Mouse (Mus musculus): ENCODE data around the gene Hdac4. TPM values are rescaled to one million over a fixed set of nuclear protein-coding genes. Genes with fewer than 3 reads are reported as not detected.

The Hdac4 gene
- polyA plus RNA-seq, 1 experiment from 2014 or later = 21.2 TPM

- Histone ChIP-seq H3K9ac (ENCODE audit: low read depth, low read length) (no peak overlapping the region), H3K4me3 (ENCODE audit: low read depth, low read length) (no peak overlapping the region), H3K27me3 (ENCODE audit: control insufficient read depth, insufficient read depth, low read length) (no peaks in the 10 kb centered on the region), H3K27ac (ENCODE audit: low read depth, low read length) (no peak overlapping the region), H3K4me1 (replicated peaks; ENCODE audit: control insufficient read depth, insufficient read depth, low read length) (no peaks in the 10 kb centered on the region), H3K36me3 (ENCODE audit: control insufficient read depth, insufficient read depth, low read length) (peaks cover 5% of the 10 kb centered on the region; the same call in 1 of the 2 replicates), H3K4me2 (replicated peaks; ENCODE audit: low read depth, low read length) (no peak overlapping the region), H3K9me3 (ENCODE audit: control insufficient read depth, low read length) (no peaks in the 10 kb centered on the region)
- no peak for DNase-seq (ENCODE audit: low spot score)
- no peak for ATAC-seq (ENCODE audit: low FRiP score)
- WGBS = 73% methylated on average over 5 of the region's 5 CpGs
Measured at GRCm38 (mm10) chr1:91990852-91991251, 204.6 kb downstream of the Hdac4 start.

- Histone ChIP-seq H3K4me1 (replicated peaks; ENCODE audit: control insufficient read depth, insufficient read depth, low read length) (no peaks in the 10 kb centered on the region), H3K4me3 (ENCODE audit: low read depth, low read length) (no peak overlapping the region), H3K36me3 (ENCODE audit: control insufficient read depth, insufficient read depth, low read length) (peaks cover 10% of the 10 kb centered on the region; the same call in 1 of the 2 replicates), H3K27ac (ENCODE audit: low read depth, low read length) (no peak overlapping the region), H3K4me2 (replicated peaks; ENCODE audit: low read depth, low read length) (no peak overlapping the region), H3K9me3 (ENCODE audit: control insufficient read depth, low read length) (no peaks in the 10 kb centered on the region), H3K27me3 (ENCODE audit: control insufficient read depth, insufficient read depth, low read length) (no peaks in the 10 kb centered on the region), H3K9ac (ENCODE audit: low read depth, low read length) (no peak overlapping the region)
- no peak for DNase-seq (ENCODE audit: low spot score)
- no peak for ATAC-seq (ENCODE audit: low FRiP score)
- 97% methylated on average over 1 of the region's 1 CpGs for WGBS
Measured at GRCm38 (mm10) chr1:91988866-91989265, 206.6 kb downstream of the Hdac4 start.

DNA sequence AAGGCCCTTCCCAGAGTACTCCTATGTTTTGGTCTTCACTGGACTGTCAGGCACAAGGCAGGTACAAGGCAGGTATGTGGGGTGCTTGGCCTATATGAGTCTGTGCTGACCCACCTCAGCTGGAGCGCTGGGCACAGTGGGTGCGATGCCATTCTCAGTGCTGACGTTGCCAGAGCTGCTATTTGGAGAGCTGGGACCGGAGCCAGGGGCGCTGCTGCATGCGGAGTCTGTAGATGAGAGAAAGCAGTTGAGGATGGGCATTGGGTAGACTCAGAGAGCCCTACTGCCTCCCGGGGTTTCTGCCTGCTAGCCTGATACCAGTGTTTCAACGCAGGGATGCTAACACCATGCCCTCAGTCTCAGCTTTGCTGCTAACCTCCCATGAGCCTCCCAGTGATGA, 208.1 kb downstream of the Hdac4 start:
- 95% methylated on average over 8 of the region's 8 CpGs for WGBS
- no peak overlapping the region for H3K4me3 ChIP-seq (ENCODE audit: low read depth, low read length)
- H3K9me3 ChIP-seq (ENCODE audit: control insufficient read depth, low read length) = no peaks in the 10 kb centered on the region
- no peak overlapping the region for H3K27ac ChIP-seq (ENCODE audit: low read depth, low read length)
- H3K36me3 ChIP-seq (ENCODE audit: control insufficient read depth, insufficient read depth, low read length) = peaks cover 10% of the 10 kb centered on the region; the same call in 1 of the 2 replicates
- ATAC-seq (ENCODE audit: low FRiP score) = no peak
- H3K4me1 ChIP-seq (replicated peaks; ENCODE audit: control insufficient read depth, insufficient read depth, low read length) = no peaks in the 10 kb centered on the region
- no peak for DNase-seq (ENCODE audit: low spot score)
- no peaks in the 10 kb centered on the region for H3K27me3 ChIP-seq (ENCODE audit: control insufficient read depth, insufficient read depth, low read length)
- H3K4me2 ChIP-seq (replicated peaks; ENCODE audit: low read depth, low read length) = no peak overlapping the region
- H3K9ac ChIP-seq (ENCODE audit: low read depth, low read length) = no peak overlapping the region

DNA sequence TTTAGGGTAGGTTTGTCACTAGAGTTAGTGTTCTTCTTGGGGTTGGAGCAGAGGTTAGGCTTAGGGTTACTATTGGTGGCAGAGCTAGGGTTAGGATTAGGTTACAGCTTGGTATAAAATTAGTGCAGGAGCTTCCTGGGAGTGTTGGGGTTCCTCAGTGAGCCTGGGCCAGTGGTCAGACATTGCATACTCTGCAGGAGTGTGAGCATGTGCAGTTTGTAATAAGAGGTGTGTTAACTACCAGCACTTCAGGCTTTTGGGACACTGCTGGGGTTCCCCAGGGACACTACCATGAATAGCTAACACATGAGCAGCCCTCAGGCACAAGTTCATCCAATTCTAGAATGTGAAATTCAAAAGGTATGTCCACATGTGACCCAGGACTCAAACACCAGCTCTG, 209.7 kb downstream of the Hdac4 start:
- Histone ChIP-seq H3K4me3 (ENCODE audit: low read depth, low read length) (no peak overlapping the region), H3K4me2 (replicated peaks; ENCODE audit: low read depth, low read length) (no peak overlapping the region), H3K4me1 (replicated peaks; ENCODE audit: control insufficient read depth, insufficient read depth, low read length) (no peaks in the 10 kb centered on the region), H3K27me3 (ENCODE audit: control insufficient read depth, insufficient read depth, low read length) (no peaks in the 10 kb centered on the region), H3K36me3 (ENCODE audit: control insufficient read depth, insufficient read depth, low read length) (peaks cover 10% of the 10 kb centered on the region; the same call in 1 of the 2 replicates), H3K9ac (ENCODE audit: low read depth, low read length) (no peak overlapping the region), H3K27ac (ENCODE audit: low read depth, low read length) (no peak overlapping the region), H3K9me3 (ENCODE audit: control insufficient read depth, low read length) (no peaks in the 10 kb centered on the region)
- ATAC-seq (ENCODE audit: low FRiP score) = no peak
- DNase-seq (ENCODE audit: low spot score) = no peak

- H3K9me3 ChIP-seq (ENCODE audit: control insufficient read depth, low read length) = no peaks in the 10 kb centered on the region
- H3K4me1 ChIP-seq (replicated peaks; ENCODE audit: control insufficient read depth, insufficient read depth, low read length) = no peaks in the 10 kb centered on the region
- H3K27me3 ChIP-seq (ENCODE audit: control insufficient read depth, insufficient read depth, low read length) = no peaks in the 10 kb centered on the region
- no peak overlapping the region for H3K4me3 ChIP-seq (ENCODE audit: low read depth, low read length)
- H3K9ac ChIP-seq (ENCODE audit: low read depth, low read length) = no peak overlapping the region
- 93% methylated on average over 8 of the region's 8 CpGs for WGBS
- no peak overlapping the region for H3K4me2 ChIP-seq (replicated peaks; ENCODE audit: low read depth, low read length)
- H3K27ac ChIP-seq (ENCODE audit: low read depth, low read length) = no peak overlapping the region
- no peak for ATAC-seq (ENCODE audit: low FRiP score)
- peaks cover 6% of the 10 kb centered on the region; the same call in 1 of the 2 replicates for H3K36me3 ChIP-seq (ENCODE audit: control insufficient read depth, insufficient read depth, low read length)
- no peak for DNase-seq (ENCODE audit: low spot score)
Measured at GRCm38 (mm10) chr1:91984507-91984906, 211.0 kb downstream of the Hdac4 start.

- Histone ChIP-seq H3K4me2 (replicated peaks; ENCODE audit: low read depth, low read length) (no peak overlapping the region), H3K4me1 (replicated peaks; ENCODE audit: control insufficient read depth, insufficient read depth, low read length) (no peaks in the 10 kb centered on the region), H3K9ac (ENCODE audit: low read depth, low read length) (no peak overlapping the region), H3K36me3 (ENCODE audit: control insufficient read depth, insufficient read depth, low read length) (0 out of 2 replicates have a peak, but pooled peaks cover 4% of the 10 kb centered on the region), H3K9me3 (ENCODE audit: control insufficient read depth, low read length) (no peaks in the 10 kb centered on the region), H3K27me3 (ENCODE audit: control insufficient read depth, insufficient read depth, low read length) (no peaks in the 10 kb centered on the region), H3K27ac (ENCODE audit: low read depth, low read length) (no peak overlapping the region), H3K4me3 (ENCODE audit: low read depth, low read length) (no peak overlapping the region)
- no peak for DNase-seq (ENCODE audit: low spot score)
- ATAC-seq (ENCODE audit: low FRiP score) = no peak
- 85% methylated on average over 1 of the region's 1 CpGs for WGBS
Measured at GRCm38 (mm10) chr1:91981381-91981780, 214.1 kb downstream of the Hdac4 start.

GRCm38 (mm10) chr1:91978443-91978842, 217.1 kb downstream of the Hdac4 start:
- ATAC-seq (ENCODE audit: low FRiP score) (no peak), DNase-seq (ENCODE audit: low spot score) (peak; percentile 39)
- H3K27me3 ChIP-seq (ENCODE audit: control insufficient read depth, insufficient read depth, low read length) = no peaks in the 10 kb centered on the region
- no peak overlapping the region for H3K9ac ChIP-seq (ENCODE audit: low read depth, low read length)
- H3K4me1 ChIP-seq (replicated peaks; ENCODE audit: control insufficient read depth, insufficient read depth, low read length) = no peaks in the 10 kb centered on the region
- H3K9me3 ChIP-seq (ENCODE audit: control insufficient read depth, low read length) = no peaks in the 10 kb centered on the region
- WGBS = 69% methylated on average over 3 of the region's 3 CpGs
- H3K36me3 ChIP-seq (ENCODE audit: control insufficient read depth, insufficient read depth, low read length) = no peaks in the 10 kb centered on the region; the same call in 1 of the 2 replicates
- H3K4me3 ChIP-seq (ENCODE audit: low read depth, low read length) = no peak overlapping the region
- H3K27ac ChIP-seq (ENCODE audit: low read depth, low read length) = no peak overlapping the region
- H3K4me2 ChIP-seq (replicated peaks; ENCODE audit: low read depth, low read length) = no peak overlapping the region

DNA sequence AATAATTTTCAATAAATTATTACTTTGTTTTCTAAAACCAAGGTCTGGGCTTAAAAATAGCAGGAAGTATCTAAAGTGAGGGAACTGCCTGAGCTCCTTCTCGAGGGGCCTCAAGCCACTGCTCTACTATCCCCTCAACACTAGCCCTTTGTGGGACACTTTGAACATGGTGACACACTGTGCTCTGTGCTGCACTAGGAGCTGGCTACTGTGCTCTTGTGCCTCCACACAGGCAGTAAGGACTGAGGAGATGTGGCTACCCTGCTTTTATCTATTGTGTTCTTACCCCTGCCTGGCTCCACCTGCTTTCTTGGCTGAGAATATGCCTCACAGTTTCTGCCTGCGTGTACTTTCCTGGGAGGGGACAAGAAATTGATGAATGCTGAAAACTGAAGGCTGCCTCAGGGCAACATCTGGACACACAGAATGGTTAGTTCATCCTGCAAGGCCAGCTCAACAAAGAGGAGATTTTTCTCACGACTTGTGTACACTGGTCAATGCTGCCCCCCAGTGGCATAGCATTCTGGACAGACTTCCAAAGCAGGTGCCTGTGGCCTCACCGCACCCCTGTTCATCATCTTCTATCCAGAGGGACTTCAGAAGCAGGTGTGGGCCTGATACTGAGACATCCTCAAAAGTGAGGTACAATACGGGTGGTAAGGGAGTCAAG, 226.7 kb downstream of the Hdac4 start:
- Histone ChIP-seq H3K4me2 (replicated peaks; ENCODE audit: low read depth, low read length) (no peak overlapping the region), H3K4me1 (replicated peaks; ENCODE audit: control insufficient read depth, insufficient read depth, low read length) (no peaks in the 10 kb centered on the region), H3K4me3 (ENCODE audit: low read depth, low read length) (no peak overlapping the region), H3K9me3 (ENCODE audit: control insufficient read depth, low read length) (no peaks in the 10 kb centered on the region), H3K27ac (ENCODE audit: low read depth, low read length) (no peak overlapping the region), H3K36me3 (ENCODE audit: control insufficient read depth, insufficient read depth, low read length) (peaks cover 2% of the 10 kb centered on the region; the same call in 1 of the 2 replicates), H3K27me3 (ENCODE audit: control insufficient read depth, insufficient read depth, low read length) (no peaks in the 10 kb centered on the region), H3K9ac (ENCODE audit: low read depth, low read length) (no peak overlapping the region)
- 0 out of 2 replicates have a peak, but pooled peaks have one; percentile 33 for ATAC-seq (ENCODE audit: low FRiP score)
- peak; percentile 73 for DNase-seq (ENCODE audit: low spot score)
- 70% methylated on average over 5 of the region's 5 CpGs for WGBS

- no peaks in the 10 kb centered on the region for H3K9me3 ChIP-seq (ENCODE audit: control insufficient read depth, low read length)
- H3K4me1 ChIP-seq (replicated peaks; ENCODE audit: control insufficient read depth, insufficient read depth, low read length) = no peaks in the 10 kb centered on the region
- H3K36me3 ChIP-seq (ENCODE audit: control insufficient read depth, insufficient read depth, low read length) = no peaks in the 10 kb centered on the region; the same call in 1 of the 2 replicates
- ATAC-seq (ENCODE audit: low FRiP score) (no peak), DNase-seq (ENCODE audit: low spot score) (no peak)
- no peaks in the 10 kb centered on the region for H3K27me3 ChIP-seq (ENCODE audit: control insufficient read depth, insufficient read depth, low read length)
- H3K27ac ChIP-seq (ENCODE audit: low read depth, low read length) = no peak overlapping the region
- H3K9ac ChIP-seq (ENCODE audit: low read depth, low read length) = no peak overlapping the region
- 79% methylated on average over 1 of the region's 1 CpGs for WGBS
- no peak overlapping the region for H3K4me3 ChIP-seq (ENCODE audit: low read depth, low read length)
- H3K4me2 ChIP-seq (replicated peaks; ENCODE audit: low read depth, low read length) = no peak overlapping the region
Measured at GRCm38 (mm10) chr1:91967041-91967440, 228.5 kb downstream of the Hdac4 start.

Measured in hindbrain, embryonic 11.5 days (tissue).